Mouse (Mus musculus): Measurements from ENCODE around the gene Serinc3. TPM values are rescaled to one million over a fixed set of nuclear protein-coding genes. Genes with fewer than 3 reads are reported as not detected.
"Not testable (repeated sequence)": the region's sequence is repeated elsewhere in the genome, so short reads cannot be mapped to it uniquely, and the experiment has no call there.

Gene Serinc3
- polyA plus RNA-seq, 1 experiment from 2014 or later, result 46.2 TPM

DNA sequence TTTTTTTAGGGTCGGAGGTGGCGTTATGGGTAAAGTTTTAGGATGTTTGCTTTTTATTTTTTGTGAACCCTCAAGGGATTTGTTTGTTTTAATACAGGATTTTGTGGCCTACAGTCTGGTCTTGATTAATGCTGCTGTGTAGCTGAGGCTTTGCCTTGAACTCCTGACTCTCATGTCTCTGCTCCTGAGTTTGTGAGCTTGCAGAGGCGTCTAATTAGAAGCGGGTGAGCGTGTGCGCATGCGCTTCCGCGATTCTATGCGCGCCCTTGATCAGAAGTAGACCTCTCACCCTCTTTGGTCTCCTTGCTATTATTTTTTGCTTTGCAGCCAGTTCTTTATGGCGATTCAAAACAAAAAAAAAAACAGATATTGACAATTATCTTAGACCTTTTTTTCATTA, 14.5 kb upstream of the Serinc3 start:
- Histone ChIP-seq H3K9ac (replicated peaks; ENCODE audit: low read depth, low read length) (no peak overlapping the region), H3K4me3 (ENCODE audit: low read depth, low read length) (peak overlapping the region; percentile 73), H3K4me2 (replicated peaks; ENCODE audit: low read depth, low read length) (peak overlapping the region; percentile 57; the same call in 1 of the 2 replicates), H3K9me3 (ENCODE audit: control insufficient read depth, low read depth, low read length) (no peaks in the 10 kb centered on the region), H3K27ac (ENCODE audit: low read length) (no peak overlapping the region), H3K4me1 (ENCODE audit: control insufficient read depth, insufficient read depth, low read length) (peaks cover 7% of the 10 kb centered on the region; the same call in 1 of the 2 replicates), H3K27me3 (ENCODE audit: control insufficient read depth, insufficient read depth, low read length) (no peaks in the 10 kb centered on the region), H3K36me3 (ENCODE audit: control insufficient read depth, insufficient read depth, low read length) (no peaks in the 10 kb centered on the region)
- no peak for ATAC-seq (ENCODE audit: insufficient number of reproducible peaks, insufficient read depth, low FRiP score, low read depth)
- WGBS, result 79% methylated on average over 12 of the region's 12 CpGs

DNA sequence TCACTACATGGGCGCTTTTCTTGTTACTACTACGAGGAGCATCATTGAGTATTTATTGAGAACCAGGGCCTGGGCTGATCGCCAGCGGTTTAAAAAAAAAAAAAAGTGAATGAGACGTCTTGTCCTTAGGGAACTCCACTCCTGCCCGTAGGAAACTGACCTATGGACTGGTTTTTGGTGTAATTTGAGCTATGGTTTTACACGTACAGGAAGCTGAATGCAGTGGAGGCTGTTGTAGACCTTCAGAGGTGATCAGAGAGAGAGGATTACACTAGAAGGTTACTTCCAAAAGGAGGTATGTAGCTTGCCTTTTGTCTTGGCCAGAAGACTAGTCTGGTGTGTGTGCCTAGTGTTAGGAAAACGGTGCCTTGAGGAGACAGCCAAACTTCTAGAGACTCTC, 14.0 kb upstream of the Serinc3 start:
- H3K27me3 ChIP-seq (ENCODE audit: control insufficient read depth, insufficient read depth, low read length), result no peaks in the 10 kb centered on the region
- WGBS, result 2% methylated on average over 8 of the region's 8 CpGs
- no peaks in the 10 kb centered on the region for H3K9me3 ChIP-seq (ENCODE audit: control insufficient read depth, low read depth, low read length)
- H3K4me2 ChIP-seq (replicated peaks; ENCODE audit: low read depth, low read length), result peak overlapping the region; percentile 57
- H3K27ac ChIP-seq (ENCODE audit: low read length), result no peak overlapping the region
- ATAC-seq (ENCODE audit: insufficient number of reproducible peaks, insufficient read depth, low FRiP score, low read depth), result 0 out of 2 replicates have a peak, but pooled peaks have one; percentile 20
- peak overlapping the region; percentile 73 for H3K4me3 ChIP-seq (ENCODE audit: low read depth, low read length)
- H3K9ac ChIP-seq (replicated peaks; ENCODE audit: low read depth, low read length), result peak overlapping the region; percentile 57; the same call in 1 of the 2 replicates
- H3K4me1 ChIP-seq (ENCODE audit: control insufficient read depth, insufficient read depth, low read length), result peaks cover 7% of the 10 kb centered on the region; the same call in 1 of the 2 replicates
- no peaks in the 10 kb centered on the region for H3K36me3 ChIP-seq (ENCODE audit: control insufficient read depth, insufficient read depth, low read length)

DNA sequence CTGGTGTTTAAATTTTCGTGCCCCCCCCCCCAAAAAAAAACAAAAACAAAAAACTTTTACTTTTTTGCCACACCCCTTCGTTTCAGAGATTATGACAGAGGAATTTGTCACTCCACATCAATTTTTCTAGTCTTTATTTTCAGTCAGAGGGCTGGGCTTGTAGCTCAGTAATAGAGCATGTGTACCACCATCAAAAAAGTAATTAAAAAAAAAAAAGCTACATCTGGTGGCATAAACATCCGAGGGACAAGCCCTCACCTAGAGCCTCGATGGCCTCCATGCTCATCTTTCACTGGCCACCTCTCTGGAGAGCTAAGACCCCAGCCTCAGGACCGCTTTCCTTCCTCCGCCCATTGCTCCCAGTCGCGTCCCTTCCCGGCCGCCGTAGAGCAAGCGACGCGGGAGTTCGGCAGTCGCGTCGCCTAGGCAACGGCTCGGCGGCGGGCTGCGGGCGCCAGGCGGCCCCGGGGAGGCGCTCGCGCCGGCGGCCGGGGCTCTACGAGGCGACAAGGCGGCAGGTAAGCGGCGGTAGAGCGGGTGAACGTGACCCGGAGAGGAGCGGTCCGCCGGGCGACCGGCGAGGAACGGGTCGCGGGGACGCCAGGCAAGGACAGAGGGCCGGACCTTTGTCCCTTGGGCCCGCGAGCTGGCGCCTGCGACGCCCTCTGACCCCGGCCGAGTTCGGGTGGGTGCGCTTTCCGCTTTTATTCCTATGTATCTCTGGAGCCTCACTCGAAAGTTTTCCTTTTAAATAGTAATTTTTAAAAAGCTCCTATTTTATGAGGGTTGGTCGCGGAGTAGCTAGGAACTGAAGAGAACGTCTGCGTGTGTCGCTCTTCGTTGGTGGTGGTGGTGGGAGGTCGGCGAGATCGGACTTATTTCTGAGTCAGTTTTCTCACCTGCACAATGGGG, 13.3 kb upstream of the Serinc3 start, which contains the start of gene Pkig:
Gene Pkig (plus strand): TSS at position 412 of the 912 bp plus-strand sequence.
- H3K27ac ChIP-seq (ENCODE audit: low read length), result peak within 1 kb of the TSS; percentile 58
- H3K4me1 ChIP-seq (ENCODE audit: control insufficient read depth, insufficient read depth, low read length), result peaks cover 7% of the 10 kb centered on the region; the same call in 1 of the 2 replicates
- H3K9ac ChIP-seq (replicated peaks; ENCODE audit: low read depth, low read length), result peak within 1 kb of the TSS; percentile 57
- under 1% methylated on average over 71 of the region's 71 CpGs for WGBS
- H3K4me2 ChIP-seq (replicated peaks; ENCODE audit: low read depth, low read length), result peak within 1 kb of the TSS; percentile 57
- H3K36me3 ChIP-seq (ENCODE audit: control insufficient read depth, insufficient read depth, low read length), result no peaks in the 10 kb centered on the region
- peak; percentile 83 for ATAC-seq (ENCODE audit: insufficient number of reproducible peaks, insufficient read depth, low FRiP score, low read depth)
- H3K4me3 ChIP-seq (ENCODE audit: low read depth, low read length), result peak within 1 kb of the TSS; percentile 73
- H3K9me3 ChIP-seq (ENCODE audit: control insufficient read depth, low read depth, low read length), result no peaks in the 10 kb centered on the region
- H3K27me3 ChIP-seq (ENCODE audit: control insufficient read depth, insufficient read depth, low read length), result no peaks in the 10 kb centered on the region

DNA sequence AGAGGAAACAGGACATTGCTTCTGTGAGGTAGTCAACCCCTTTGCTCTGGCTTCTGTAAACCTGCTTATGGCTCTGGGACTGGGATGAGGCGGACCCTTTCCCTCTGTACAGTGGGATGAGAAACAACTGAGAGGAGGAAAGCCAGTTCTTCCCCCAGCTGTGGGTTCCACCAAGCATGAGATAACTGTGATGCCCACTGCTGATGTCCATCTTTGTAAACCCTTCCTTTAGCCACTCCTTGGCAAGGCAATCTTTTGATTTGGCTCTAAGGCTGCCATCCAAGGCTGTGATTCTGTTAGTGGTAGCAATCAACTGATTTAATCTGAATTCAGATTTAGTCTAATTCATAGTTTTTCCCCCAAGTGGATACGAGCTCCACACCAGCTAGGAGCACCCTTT, 12.6 kb upstream of the Serinc3 start:
- H3K9ac ChIP-seq (replicated peaks; ENCODE audit: low read depth, low read length), result no peak overlapping the region
- H3K4me2 ChIP-seq (replicated peaks; ENCODE audit: low read depth, low read length), result no peak overlapping the region
- no peak overlapping the region for H3K4me3 ChIP-seq (ENCODE audit: low read depth, low read length)
- no peak for ATAC-seq (ENCODE audit: insufficient number of reproducible peaks, insufficient read depth, low FRiP score, low read depth)
- no peaks in the 10 kb centered on the region for H3K9me3 ChIP-seq (ENCODE audit: control insufficient read depth, low read depth, low read length)
- H3K4me1 ChIP-seq (ENCODE audit: control insufficient read depth, insufficient read depth, low read length), result peaks cover 7% of the 10 kb centered on the region; the same call in 1 of the 2 replicates
- no peak overlapping the region for H3K27ac ChIP-seq (ENCODE audit: low read length)
- H3K27me3 ChIP-seq (ENCODE audit: control insufficient read depth, insufficient read depth, low read length), result no peaks in the 10 kb centered on the region
- no peaks in the 10 kb centered on the region for H3K36me3 ChIP-seq (ENCODE audit: control insufficient read depth, insufficient read depth, low read length)
- 82% methylated on average over 2 of the region's 2 CpGs for WGBS

DNA sequence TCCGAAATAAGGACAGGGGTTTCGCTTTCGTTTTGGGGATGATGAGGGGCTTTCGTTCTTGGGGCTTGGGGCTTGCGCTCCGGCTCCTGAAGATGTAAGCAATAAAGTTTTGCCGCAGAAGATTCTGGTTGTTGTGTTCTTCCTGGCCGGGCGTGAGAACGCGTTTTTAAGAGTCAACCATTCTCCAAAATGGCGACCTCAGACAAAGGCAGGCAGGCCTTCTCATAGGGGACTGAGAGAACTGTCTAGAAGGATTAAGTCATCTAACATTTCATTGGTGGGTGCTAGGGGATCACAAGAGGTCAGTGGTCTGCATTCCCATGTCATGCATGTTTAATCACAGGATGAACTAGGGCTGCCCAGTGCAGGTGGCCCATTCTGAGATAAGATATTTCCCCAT, 10.8 kb upstream of the Serinc3 start:
- H3K4me3 ChIP-seq (ENCODE audit: low read depth, low read length); H3K27me3 ChIP-seq (ENCODE audit: control insufficient read depth, insufficient read depth, low read length); ATAC-seq (ENCODE audit: insufficient number of reproducible peaks, insufficient read depth, low FRiP score, low read depth); H3K4me2 ChIP-seq (replicated peaks; ENCODE audit: low read depth, low read length); H3K27ac ChIP-seq (ENCODE audit: low read length); H3K4me1 ChIP-seq (ENCODE audit: control insufficient read depth, insufficient read depth, low read length); H3K9me3 ChIP-seq (ENCODE audit: control insufficient read depth, low read depth, low read length); H3K9ac ChIP-seq (replicated peaks; ENCODE audit: low read depth, low read length); H3K36me3 ChIP-seq (ENCODE audit: control insufficient read depth, insufficient read depth, low read length): not testable (repeated sequence)
- 96% methylated on average over 7 of the region's 12 CpGs for WGBS

DNA sequence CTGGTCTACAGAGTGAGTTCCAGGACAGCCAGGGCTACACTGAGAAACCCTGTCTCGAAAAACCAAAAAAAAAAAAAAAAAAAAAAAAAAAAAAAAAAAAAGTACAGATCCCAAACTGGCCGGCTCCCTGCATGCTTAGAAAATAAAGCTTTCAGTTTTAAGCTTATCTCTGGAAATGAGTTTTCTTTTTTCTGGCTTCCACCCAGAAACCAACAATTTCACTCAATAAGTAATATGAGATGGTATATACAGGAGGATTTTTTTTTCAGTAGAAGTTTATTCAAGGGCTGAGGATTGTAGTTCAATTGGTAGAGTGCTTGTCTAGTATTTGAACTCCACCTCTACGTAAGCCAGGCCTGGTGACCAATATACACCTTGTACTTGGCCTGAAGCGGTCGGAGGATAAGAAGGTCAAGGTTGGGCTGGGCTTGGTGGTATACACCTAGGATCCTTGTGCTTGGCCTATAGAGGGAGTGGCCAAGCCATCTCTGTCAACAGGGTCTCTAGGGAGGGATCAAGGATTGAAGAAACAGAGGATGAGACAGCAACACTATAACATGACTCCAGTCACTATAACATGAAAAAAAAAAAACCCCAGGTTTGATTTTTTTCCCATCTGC, 1.6 kb upstream of the Serinc3 start:
- 75% methylated on average over 5 of the region's 5 CpGs for WGBS

DNA sequence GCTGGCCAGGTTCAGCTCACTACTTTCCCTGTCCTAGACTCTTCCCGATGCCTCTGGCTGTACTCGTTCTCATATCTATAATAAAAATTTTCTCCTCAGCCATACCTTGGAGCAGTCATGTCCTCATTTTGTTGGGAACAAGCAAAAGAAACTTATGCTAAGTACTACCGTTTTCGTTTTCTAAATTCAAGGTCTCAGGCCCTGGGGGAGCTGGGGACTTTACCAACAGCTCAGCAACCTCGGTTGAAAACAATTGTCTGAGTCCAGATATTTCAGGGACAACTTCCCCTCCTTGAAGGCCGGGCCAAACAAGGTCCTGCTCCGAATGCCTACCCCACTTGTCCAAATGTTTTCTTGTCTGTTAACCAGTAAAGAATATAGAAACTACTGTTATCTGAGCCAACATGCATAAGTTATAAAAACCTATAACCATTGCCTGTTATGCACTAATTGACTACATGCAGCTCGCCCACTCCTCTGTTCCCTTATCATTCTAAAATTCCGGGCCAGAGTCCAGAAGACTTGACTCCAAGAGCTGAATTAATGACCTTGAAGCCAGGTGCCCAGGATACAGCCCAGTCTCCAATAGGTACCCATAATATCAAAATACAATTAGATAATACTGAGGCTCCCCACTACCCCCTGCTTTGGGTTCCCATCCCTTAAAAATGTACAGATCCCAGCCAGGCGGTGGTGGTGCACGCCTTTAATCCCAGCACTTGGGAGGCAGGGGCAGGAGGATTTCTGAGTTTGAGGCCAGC, 949 bp upstream of the Serinc3 start:
- peaks cover 9% of the 10 kb centered on the region; the same call in 1 of the 2 replicates for H3K9me3 ChIP-seq (ENCODE audit: control insufficient read depth, low read depth, low read length)
- no peak overlapping the region for H3K4me3 ChIP-seq (ENCODE audit: low read depth, low read length)
- H3K36me3 ChIP-seq (ENCODE audit: control insufficient read depth, insufficient read depth, low read length), result no peaks in the 10 kb centered on the region
- H3K4me2 ChIP-seq (replicated peaks; ENCODE audit: low read depth, low read length), result no peak overlapping the region
- H3K4me1 ChIP-seq (ENCODE audit: control insufficient read depth, insufficient read depth, low read length), result peaks cover 9% of the 10 kb centered on the region
- 75% methylated on average over 11 of the region's 11 CpGs for WGBS
- no peak for ATAC-seq (ENCODE audit: insufficient number of reproducible peaks, insufficient read depth, low FRiP score, low read depth)
- no peaks in the 10 kb centered on the region for H3K27me3 ChIP-seq (ENCODE audit: control insufficient read depth, insufficient read depth, low read length)
- no peak overlapping the region for H3K9ac ChIP-seq (replicated peaks; ENCODE audit: low read depth, low read length)
- no peak overlapping the region for H3K27ac ChIP-seq (ENCODE audit: low read length)

More for the DNA sequence above, 1.6 kb upstream of the Serinc3 start:
- Histone ChIP-seq H3K4me2 (replicated peaks; ENCODE audit: low read depth, low read length) (no peak overlapping the region), H3K4me3 (ENCODE audit: low read depth, low read length) (no peak overlapping the region), H3K27ac (ENCODE audit: low read length) (no peak overlapping the region), H3K9me3 (ENCODE audit: control insufficient read depth, low read depth, low read length) (peaks cover 9% of the 10 kb centered on the region; the same call in 1 of the 2 replicates), H3K36me3 (ENCODE audit: control insufficient read depth, insufficient read depth, low read length) (no peaks in the 10 kb centered on the region), H3K27me3 (ENCODE audit: control insufficient read depth, insufficient read depth, low read length) (no peaks in the 10 kb centered on the region), H3K4me1 (ENCODE audit: control insufficient read depth, insufficient read depth, low read length) (peaks cover 9% of the 10 kb centered on the region), H3K9ac (replicated peaks; ENCODE audit: low read depth, low read length) (no peak overlapping the region)
- no peak for ATAC-seq (ENCODE audit: insufficient number of reproducible peaks, insufficient read depth, low FRiP score, low read depth)

DNA sequence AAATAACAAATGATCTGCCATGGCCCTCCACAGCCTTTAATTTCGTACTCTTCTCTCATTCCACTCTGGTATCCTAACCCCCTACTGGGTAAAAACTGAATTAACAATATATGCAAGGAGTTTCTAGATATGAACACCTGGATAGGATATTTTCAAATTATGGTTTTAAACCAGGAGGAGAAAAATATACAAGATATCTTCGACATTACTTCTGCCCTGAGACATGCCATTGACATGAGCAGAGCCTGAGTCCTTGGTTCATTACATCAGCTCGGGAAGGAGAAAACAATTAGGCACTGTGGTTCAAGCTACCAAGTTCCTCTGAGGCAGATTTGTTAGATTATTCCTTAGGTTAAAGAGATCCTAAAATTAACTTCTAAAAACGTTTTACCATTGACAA, 884 bp downstream of the Serinc3 start:
- Histone ChIP-seq H3K4me2 (replicated peaks; ENCODE audit: low read depth, low read length) (peak overlapping the region; percentile 49), H3K9ac (replicated peaks; ENCODE audit: low read depth, low read length) (peak overlapping the region; percentile 86), H3K27ac (ENCODE audit: low read length) (peak overlapping the region; percentile 99), H3K9me3 (ENCODE audit: control insufficient read depth, low read depth, low read length) (no peaks in the 10 kb centered on the region), H3K4me3 (ENCODE audit: low read depth, low read length) (peak overlapping the region; percentile 87), H3K27me3 (ENCODE audit: control insufficient read depth, insufficient read depth, low read length) (no peaks in the 10 kb centered on the region), H3K4me1 (ENCODE audit: control insufficient read depth, insufficient read depth, low read length) (peaks cover 13% of the 10 kb centered on the region), H3K36me3 (ENCODE audit: control insufficient read depth, insufficient read depth, low read length) (no peaks in the 10 kb centered on the region)
- ATAC-seq (ENCODE audit: insufficient number of reproducible peaks, insufficient read depth, low FRiP score, low read depth), result no peak
- WGBS, result 7% methylated on average over 4 of the region's 4 CpGs

Data from stomach, embryonic 14.5 days (tissue).